Mouse (Mus musculus) brain, embryonic 14.5 days (tissue): ENCODE measurements at regions not wholly inside any gene's neighbourhood (a gene's known extent, or its start where the extent isn't known, plus 50 kb on each side); places are given as distances from the start of the nearest gene placed in this dataset.

Experiments
- DNase-seq: peaks from one replicate; pipeline ENCODE4 v3.0.0-alpha.2; 2011; ENCODE audit warnings: low read depth
- CTCF ChIP-seq: fragments of 200-500 bp; IDR thresholded peaks from 2 replicates; pipeline ENCODE4 v1.5.1; 2012; ENCODE audit warnings: inconsistent platforms, mild to moderate bottlenecking, moderate library complexity, borderline replicate concordance; ENCODE audit not compliant: insufficient read depth, insufficient read length; ENCODE audit errors: extremely low read depth
- POLR2A ChIP-seq: fragments of 200-500 bp; IDR thresholded peaks from 2 replicates; pipeline ENCODE4 v1.6.1; 2012; ENCODE audit warnings: mild to moderate bottlenecking, inconsistent platforms, borderline replicate concordance; ENCODE audit not compliant: poor library complexity, insufficient read depth, insufficient read length, severe bottlenecking; ENCODE audit errors: extremely low read depth

GRCm38 (mm10) chrX:13014051-13014450 lies 57.2 kb upstream of the Usp9x start:
- TF ChIP-seq POLR2A (no peak), CTCF (no peak)
- DNase-seq: no peak

GRCm38 (mm10) chrX:13013086-13013485 lies 58.2 kb upstream of the Usp9x start:
- TF ChIP-seq CTCF (no peak), POLR2A (no peak)
- no peak for DNase-seq

DNA sequence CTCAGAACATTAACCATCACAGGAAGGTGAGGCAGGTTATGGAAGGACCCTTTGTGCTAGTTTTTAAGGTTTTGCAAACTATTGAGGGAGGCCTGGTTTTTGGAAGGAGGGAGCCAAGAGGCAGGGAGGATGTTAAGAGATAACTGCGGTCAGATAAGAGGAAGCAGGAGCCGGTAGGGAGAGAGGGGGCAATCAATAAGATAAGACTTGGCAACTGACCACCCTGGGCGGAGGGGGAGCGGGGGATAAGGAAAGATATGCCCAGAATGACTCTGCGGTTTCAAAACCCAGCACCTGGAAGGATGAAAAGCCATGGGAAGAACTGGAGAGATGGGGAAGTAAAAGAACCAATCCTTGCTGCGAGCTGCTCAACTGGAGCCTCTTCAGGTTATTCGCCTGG lies 80.5 kb upstream of the Usp9x start:
- no peak for TF ChIP-seq CTCF

GRCm38 (mm10) chrX:12977676-12978075 lies 93.6 kb upstream of the Usp9x start:
- no peak for DNase-seq
- TF ChIP-seq POLR2A (no peak), CTCF (no peak)

More for the DNA sequence above, 80.5 kb upstream of the Usp9x start:
- no peak for DNase-seq

DNA sequence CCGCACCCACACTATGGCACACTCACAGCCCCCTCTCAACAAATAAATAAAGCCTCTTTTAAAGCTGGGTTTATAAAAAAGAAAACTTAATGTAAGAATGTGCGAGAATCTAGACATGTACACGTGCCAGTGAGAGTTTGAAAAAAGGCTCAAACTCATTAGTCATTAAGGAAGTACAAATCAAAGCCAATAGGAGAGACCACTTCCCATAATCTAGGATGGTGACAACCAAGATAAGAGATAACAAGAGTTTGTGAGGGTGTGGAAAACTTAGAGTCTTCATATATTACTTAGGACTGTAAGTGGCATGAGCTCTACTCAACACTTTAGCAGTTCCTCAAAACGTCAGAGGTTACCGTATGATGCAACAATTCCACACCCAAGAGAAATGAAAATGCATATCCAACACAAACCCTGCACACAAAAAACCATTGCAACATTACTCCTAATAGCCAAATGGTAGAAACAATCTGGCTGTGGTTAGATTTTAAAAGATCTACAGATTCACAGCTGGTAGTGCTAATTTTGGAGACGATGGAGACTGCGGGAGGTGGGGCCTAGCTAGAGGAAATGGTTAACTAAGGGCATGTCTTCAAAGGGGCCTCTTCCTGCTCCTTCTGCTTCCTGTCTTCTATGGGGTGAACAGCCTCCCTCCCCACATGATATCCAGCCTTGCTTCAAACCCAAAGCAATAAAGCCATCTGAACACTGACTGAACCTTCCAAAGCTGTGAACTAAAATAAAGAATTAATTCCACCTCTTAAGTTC lies 102.1 kb upstream of the Usp9x start:
- DNase-seq: no peak
- TF ChIP-seq CTCF (no peak), POLR2A (no peak)

- TF ChIP-seq CTCF: no peak
- TF ChIP-seq POLR2A: no peak
- DNase-seq: peak; percentile 17
These were observed 111.6 kb upstream of the Usp9x start for GRCm38 (mm10) chrX:12959467-12960314.

DNA sequence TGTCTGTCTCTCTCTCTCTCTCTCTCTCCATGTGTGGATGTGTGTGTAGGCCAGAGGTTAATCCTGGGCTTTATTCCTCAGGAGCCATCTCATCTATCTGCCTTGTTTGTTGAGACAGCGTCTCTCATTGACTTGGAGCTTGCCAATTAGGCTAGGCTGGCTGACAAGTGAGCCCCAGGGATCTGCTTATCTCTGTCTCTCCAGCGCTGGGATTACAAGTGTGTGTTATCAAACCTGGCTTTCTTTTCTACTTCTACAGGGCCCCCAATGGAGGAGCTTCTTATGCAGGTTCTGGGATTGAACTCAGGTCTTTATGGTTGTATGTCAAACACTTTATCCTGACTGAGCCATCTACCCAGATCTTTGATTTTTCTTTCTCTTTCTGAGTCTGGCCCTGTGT lies 112.4 kb upstream of the Usp9x start:
- no peak for TF ChIP-seq POLR2A
- no peak for TF ChIP-seq CTCF

DNA sequence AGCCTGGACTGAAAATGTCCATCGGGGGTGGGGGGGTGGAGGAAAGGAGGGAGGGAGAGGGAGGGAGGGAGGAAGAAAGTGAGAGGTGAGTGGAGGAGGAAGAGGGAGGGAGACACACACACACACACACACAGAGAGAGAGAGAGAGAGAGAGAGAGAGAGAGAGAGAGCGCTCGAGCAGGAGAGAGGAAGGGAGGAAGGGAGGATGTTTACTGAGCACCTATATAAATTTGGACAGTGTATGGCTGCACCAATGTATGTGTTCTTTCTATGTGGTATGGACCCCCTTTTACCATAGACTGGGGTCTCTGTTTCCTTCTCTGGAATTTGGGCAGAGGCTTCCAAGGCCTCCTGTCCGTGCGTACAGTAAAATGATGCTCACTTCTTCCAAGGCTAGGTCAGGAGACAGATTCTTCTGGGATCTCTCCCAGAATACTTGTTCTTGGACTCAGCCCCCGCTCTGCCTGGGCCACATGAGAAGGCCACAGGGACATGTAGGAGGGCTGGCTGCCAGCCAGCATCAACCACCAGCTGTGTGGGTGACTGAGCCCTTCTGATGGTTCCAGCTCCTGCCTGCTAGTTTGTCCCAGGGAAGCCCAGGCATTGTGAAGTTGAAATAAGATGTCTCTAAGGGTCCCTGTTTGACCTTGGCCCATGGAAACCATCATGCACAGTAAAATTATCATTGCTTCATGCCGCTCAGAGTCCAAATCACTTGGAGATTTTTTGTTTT lies 120.2 kb upstream of the Usp9x start:
- TF ChIP-seq CTCF (no peak), POLR2A (no peak)

More for the DNA sequence above, 112.4 kb upstream of the Usp9x start:
- no peak for DNase-seq

DNA sequence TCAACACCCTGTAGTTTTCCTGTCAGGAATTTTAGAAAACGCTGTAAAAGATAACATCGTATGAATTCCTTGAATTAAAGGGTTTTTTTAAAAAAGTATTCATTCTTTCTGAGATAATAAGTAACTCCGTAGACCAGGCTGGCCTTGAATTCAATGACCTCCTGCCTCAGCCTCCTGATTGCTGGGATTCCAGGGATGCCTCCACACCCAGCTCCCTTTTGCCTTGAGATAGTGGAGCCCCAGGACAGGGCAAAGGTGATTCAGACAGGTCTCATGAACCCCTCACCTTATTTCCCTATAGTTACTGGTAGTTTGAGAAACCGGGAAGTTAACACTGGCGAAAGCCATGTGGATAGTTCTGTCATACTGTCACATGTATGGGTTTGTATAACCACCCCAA lies 128.8 kb upstream of the Usp9x start:
- no peak for TF ChIP-seq POLR2A
- TF ChIP-seq CTCF: no peak
- no peak for DNase-seq

More for the DNA sequence above, 120.2 kb upstream of the Usp9x start:
- peak; percentile 20 for DNase-seq

DNA sequence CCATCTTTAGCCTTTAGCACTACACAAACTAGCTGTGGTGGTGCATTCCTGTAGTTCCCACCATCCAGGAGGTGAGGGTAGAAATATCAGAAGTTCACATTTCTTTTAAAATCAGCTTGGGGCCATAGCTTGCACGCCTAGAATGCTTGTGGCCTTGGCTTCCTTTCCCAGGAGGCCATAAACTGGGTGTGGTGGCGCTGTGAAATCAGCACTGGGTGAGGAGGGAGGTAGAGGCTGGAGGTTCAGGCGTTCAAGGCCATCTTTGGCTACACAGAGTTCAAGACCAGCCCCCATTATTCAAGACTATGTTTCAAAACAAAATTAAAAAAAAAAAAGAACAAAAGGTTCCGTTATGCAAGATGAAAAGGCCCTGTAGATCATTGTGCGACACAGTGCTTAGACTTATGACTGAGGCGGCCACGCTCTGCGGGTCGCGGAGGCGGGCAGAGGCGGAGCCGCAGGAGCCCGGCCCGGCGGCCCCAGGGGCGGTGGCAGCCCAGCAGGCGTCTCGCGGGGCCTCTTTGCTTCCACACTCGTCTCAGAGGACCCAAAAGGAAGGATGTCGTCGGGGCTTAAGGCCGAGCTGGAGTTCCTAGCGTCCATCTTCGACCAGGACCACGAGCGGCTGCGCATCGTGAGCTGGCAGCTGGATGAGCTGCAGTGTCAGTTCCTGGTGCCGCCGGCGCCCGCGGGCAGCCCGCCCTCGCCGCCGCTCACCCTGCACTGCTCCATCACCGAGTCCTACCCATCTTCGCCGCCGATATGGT lies 134.7 kb upstream of the Usp9x start:
- peak; percentile 50 for DNase-seq
- TF ChIP-seq CTCF (no peak), POLR2A (no peak)
